Mouse (Mus musculus) brain, embryonic 14.5 days (tissue): ENCODE data around the gene Akap7.
A peak's percentile ranks its signal among the peaks of the same experiment; 100 is the strongest.

Source experiments
- CTCF ChIP-seq: fragments of 200-500 bp; IDR thresholded peaks from 2 replicates; pipeline ENCODE4 v1.5.1; 2012; ENCODE audit warnings: inconsistent platforms, mild to moderate bottlenecking, moderate library complexity, borderline replicate concordance; ENCODE audit not compliant: insufficient read depth, insufficient read length; ENCODE audit errors: extremely low read depth
- POLR2A ChIP-seq: fragments of 200-500 bp; IDR thresholded peaks from 2 replicates; pipeline ENCODE4 v1.6.1; 2012; ENCODE audit warnings: mild to moderate bottlenecking, inconsistent platforms, borderline replicate concordance; ENCODE audit not compliant: poor library complexity, insufficient read depth, insufficient read length, severe bottlenecking; ENCODE audit errors: extremely low read depth

- TF ChIP-seq CTCF (peak; percentile 46; the same call in 1 of the 2 replicates), POLR2A (no peak)
Observed at GRCm38 (mm10) chr10:25246173-25246572, 61.5 kb downstream of the Akap7 start.
